Mouse (Mus musculus) 3T3-L1 (cell line): ENCODE results near the gene Top1.

Source experiments
- DNase-seq: peaks from one replicate; pipeline ENCODE4 v3.0.0-alpha.2; 2015; ENCODE audit warnings: low read depth, low spot score

Top1 gene

GRCm38 (mm10) chr2:160645614-160646137 is at the start of gene Top1:
Top1 (plus strand) TSS chr2:160645888.
- peak; percentile 100 for DNase-seq

GRCm38 (mm10) chr2:160597582-160598281 is 48.0 kb upstream of the Top1 start:
- DNase-seq: peak; percentile 91

GRCm38 (mm10) chr2:160601805-160602204 is 43.9 kb upstream of the Top1 start:
- DNase-seq: peak; percentile 80

DNA sequence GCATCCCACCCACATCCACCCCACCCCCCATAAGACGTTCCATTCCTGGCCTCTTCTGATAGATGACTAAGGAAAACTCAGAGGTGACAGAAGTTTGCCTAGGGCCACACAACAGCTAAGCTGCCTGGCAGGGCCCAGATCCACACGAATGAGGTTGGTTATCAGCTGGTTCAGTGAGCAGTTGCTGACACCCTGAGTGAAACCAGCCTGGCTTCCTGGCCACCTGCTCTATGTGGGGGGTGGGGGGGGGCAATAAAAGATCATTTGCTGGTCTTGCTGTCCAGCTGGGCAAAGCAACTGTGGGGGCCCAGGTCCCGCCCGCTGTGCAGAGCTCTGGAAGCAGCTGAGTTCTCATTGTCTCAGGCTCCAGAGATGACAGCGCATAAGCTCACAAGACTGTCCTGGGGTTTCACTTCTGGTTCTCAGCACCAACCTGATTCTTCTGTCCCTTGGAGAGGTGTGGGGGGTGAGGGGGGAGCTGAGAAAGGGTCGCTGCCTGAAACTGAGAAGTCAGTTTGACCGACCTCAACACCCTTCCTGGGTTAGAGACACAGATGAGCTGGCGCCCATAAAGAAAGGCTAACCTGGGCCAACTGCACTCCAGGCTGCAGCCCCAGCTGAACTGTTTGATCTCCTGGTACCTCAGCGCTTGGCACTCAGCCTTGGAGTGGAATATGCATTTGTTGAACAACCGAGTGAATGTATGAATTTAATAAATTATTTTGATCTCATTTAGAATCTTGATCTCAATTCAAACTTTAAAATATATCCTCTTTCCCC is 42.3 kb upstream of the Top1 start:
- peak; percentile 44 for DNase-seq

DNA sequence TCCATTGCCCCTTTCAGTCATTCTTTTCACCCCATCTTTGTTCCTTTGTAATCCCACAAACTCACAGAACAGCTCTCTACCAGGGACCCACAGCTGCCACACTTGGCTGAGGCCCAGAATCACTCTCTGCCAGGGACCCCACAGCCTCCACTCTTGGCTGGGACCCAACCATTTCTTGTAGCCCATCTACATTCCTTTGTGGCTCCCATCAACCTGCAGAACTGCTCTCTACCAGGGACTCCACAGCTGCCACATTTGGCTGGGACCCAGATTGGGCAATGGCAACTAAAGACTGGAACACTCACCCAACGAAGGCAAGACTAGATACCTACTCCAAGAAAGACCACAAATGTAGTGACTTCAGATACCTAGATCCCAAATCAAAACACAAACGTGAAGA is 35.7 kb upstream of the Top1 start:
- DNase-seq: no peak

DNA sequence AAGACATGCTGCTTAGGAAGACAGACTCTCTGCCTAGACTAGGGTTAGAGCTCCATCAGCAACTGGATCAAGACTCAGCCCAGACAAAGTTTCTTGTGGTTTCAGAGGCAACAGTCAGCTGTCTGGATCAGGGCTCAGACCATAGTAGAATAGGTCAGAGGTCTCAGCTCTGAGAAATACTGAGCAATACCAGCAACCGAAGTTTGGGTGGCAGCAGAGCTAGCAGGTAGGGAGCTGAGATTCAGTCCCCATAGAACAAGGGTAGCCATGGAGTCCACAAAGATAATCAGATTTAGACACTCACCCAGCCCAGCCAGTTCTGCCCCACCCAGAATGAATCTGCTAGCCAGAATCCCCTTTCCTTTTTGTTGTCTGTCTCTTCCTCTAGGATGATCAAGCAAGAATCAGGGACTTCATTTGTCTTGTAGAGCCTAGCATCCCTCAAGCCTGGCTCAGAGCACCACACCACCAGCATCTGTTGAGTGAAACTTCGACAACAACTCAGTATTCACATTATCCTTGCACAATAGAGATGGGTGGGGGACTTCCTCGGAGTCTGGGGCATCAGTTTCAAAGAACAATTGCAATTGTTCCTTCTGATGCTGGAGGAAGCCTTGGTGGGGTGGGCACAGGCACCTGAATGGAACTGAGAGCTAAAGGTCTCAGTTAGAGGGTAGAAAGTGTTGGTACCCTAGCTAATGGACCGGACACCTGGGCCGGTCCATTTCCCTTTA is 32.3 kb upstream of the Top1 start:
- no peak for DNase-seq

DNA sequence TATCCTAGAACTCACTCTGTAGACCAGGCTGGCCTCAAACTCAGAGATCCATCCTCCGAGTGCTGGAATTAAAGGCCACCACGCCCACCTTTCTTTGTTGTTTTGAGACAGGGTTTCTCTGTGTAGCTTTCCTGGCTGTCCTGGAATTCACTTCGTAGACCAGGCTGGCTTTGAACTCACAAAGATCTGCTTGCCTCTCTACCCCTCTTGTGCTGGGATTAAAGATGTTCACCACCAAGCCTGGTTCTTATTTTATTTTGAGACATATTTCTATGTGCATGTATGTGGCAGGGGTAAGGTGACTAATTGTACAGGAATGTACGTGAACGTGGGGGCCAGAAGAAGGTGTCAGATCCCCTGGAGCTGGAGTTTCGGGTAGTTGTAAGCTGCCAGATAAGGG is 27.9 kb upstream of the Top1 start:
- peak; percentile 43 for DNase-seq

- no peak for DNase-seq
Observed at GRCm38 (mm10) chr2:160618619-160619220, 27.0 kb upstream of the Top1 start.

DNA sequence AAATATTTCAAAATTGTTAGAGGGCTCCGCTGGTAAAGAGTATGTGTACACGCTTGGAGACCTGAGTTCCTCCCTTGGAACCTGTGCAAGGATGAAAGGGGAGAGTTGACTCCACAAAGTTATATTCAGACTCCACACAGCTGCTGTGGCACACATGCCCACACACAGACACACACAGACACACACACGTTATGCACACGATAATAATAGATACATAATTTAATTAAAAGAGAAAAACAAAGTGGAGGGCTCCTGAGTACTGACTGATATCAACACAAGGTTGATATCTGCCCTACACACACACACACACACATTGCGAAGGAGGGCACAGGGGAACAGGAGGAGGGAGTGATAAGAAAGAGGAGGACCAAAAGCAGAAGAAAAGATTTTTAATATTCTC is 26.4 kb upstream of the Top1 start:
- DNase-seq: no peak

DNA sequence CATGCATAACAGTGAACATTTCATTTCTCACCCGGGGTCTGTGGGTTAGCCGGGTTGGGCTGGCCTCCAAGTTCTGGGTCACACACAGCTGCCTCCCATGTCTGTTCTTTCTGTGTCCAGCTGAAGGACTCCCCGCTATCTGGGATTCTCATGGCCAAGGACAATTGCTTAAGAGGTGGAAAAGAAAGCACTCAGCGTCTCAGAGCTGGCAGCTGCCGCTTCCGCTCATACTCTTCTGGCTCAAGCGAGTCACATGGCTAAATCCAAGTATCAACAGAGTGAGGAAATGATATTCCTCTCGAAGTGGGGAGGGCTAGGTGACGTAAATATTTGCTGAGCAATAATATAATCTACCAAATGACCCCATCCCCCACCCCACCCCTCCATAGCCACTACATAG is 25.9 kb upstream of the Top1 start:
- peak; percentile 89 for DNase-seq

- peak; percentile 86 for DNase-seq
Observed at GRCm38 (mm10) chr2:160620279-160620963, 25.3 kb upstream of the Top1 start.

DNA sequence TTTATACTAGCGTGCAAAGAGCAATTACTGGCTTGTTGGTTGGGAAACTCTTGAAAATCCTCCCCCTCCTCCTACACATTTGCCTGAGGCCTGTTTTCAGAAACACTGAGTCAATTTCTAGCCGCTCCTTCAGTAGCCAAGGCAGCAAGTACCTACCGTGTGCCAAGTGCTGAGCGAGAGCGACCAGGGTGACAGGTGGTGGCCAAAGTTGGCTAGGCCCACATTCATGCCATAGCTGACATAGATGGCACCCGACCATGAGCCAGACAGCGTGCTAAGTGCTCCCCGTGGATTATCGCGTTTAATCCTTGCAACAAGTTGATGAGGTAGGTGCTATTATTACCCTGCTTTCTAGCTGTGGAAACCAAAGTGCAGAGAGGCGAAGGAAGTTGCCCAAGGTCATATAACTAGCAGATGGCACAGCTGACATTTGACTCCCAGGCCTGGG is 24.7 kb upstream of the Top1 start:
- peak; percentile 96 for DNase-seq

GRCm38 (mm10) chr2:160621661-160622211 is 24.0 kb upstream of the Top1 start:
- DNase-seq: peak; percentile 99

- no peak for DNase-seq
Observed at GRCm38 (mm10) chr2:160622646-160623045, 23.0 kb upstream of the Top1 start.

DNA sequence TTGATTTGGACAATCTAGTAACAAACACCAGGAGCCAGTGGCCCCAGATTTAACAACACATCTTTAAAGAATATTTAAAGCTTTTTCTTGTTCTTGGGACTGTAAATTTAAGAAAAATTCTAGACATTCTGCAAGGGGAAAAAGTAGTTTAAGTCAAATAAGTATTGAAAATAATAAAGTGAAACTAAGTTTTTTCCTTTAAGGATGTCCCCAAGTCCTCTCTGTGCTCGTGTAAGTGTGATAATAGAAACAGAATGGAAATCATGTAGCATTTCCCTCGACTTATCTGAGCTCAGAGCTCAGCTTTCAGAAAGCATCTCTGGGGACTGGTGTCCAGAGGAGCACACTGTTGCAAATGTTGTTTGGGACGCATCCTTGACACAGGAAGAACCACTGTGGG is 21.9 kb upstream of the Top1 start:
- DNase-seq: no peak

GRCm38 (mm10) chr2:160627207-160628025 is 18.3 kb upstream of the Top1 start:
- DNase-seq: no peak

GRCm38 (mm10) chr2:160628055-160628454 is 17.6 kb upstream of the Top1 start:
- no peak for DNase-seq

- DNase-seq: no peak
Observed at GRCm38 (mm10) chr2:160628666-160629527, 16.8 kb upstream of the Top1 start.

GRCm38 (mm10) chr2:160629528-160629830 is 16.2 kb upstream of the Top1 start:
- no peak for DNase-seq
